Mouse (Mus musculus) right cerebral cortex, adult 18-20 months (tissue): ENCODE results near the gene Srrd.

ENCODE experiments used
- DNase-seq: peaks from one replicate; pipeline ENCODE4 v3.0.0; 2022; ENCODE audit warnings: mixed read lengths

The Srrd gene

DNA sequence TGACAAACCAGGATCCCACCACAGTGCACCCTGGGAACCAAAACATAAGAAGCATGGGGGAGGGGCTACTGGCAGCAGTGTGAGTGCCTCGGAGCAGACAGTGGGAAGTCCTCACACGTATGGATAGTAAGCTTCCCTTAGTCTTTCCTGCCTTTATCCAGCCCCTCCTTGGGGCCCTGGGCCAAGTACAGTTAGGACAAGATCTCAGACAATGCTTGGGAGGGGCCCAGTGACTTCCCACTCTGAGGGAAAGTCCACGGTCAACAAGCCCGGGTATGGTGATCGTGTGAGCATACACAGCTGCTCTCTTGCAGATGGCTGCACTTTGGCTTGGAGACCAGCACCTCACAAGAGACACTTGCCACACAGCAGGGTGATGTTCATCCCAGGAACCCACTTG is 25.5 kb downstream of the Srrd start:
- DNase-seq = no peak

DNA sequence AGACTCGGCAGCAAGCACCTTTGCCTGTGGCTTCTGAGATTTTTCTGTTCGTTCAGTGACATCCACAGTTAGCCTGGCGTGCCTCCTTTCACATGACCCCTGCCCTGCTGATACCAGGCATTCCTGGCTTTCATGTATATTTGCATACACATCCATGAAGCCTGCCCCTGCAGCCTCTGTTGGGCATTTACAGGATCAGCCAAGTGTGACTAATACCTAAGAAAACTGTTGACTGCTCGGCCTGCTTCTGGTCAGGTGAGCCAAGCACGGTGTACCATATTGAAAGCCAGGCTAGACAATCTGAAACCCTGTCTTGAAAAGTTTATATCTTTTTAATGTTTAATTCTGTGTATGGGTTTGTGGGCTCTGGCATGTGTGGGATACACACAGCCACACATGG is 26.4 kb downstream of the Srrd start:
- no peak for DNase-seq

DNA sequence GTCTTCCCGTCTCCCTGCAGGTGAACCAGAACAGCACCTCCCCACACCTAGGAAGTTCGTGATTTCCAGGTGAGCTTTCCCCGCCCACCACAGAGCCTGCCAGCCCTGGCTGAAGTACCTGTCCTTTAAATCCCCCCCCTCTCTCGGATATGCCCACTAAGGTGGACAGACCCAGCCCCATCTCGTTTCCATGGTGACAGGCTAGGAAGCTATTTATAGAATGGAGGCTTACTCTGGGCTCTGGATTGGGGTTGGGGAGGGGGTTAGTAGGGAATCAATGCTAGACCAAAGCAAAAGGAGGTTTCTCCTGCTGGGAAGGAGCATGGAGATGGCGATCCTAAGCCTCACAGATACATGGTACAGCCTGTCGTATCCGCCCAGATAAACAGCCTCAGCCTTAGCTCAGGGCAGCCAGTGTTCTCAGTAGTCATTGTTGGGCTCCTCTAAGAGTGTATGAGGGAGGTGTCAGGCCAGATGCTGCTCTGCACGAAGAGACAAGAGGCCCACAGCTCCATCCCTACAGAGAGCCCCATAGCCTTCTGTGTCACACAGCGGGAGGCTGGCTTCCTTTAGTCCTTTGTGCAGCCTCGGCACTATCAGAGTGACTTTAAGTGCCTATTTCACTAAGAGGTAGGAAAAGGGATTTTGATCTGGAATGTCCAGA is 29.5 kb downstream of the Srrd start:
- DNase-seq = no peak

DNA sequence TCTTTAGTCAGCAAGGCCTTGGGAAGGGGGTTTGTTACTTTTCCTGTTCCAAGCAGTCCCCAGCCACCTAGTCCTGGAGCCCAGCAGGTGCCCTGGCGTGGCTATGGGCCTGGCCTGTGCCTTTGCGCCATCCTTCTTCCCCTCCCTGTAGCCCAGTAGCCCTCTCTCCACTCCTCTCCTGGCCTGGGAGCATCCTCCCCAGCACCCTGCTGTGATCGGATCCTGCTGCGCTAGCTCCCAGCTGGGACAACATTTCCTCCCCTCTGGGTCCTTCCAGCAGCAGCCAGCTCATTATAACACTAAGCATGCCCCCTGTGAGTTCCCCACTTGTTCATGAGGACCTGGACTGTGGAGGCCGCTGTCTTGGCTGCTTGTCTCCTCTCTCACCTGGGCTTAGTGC is 37.0 kb downstream of the Srrd start:
- no peak for DNase-seq

DNA sequence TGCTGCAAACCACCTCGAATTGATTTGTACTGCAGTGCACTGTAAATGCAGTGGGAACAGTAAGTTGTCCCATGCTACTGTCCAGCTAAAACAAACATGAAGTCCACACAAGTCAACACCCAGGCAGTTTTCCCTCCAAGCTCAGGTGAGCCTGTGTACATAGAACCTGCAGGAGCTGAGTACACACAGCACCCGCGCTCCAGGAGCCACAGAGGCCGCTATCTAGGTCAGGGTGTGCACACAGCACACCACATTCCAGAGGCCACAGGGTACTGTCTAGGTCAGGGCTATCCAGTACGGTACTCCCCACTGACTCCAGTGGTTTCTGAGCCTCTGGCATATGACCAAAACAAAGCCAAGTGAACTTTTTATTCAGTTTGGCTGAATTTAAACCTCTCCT is 40.5 kb downstream of the Srrd start:
- DNase-seq = no peak

DNA sequence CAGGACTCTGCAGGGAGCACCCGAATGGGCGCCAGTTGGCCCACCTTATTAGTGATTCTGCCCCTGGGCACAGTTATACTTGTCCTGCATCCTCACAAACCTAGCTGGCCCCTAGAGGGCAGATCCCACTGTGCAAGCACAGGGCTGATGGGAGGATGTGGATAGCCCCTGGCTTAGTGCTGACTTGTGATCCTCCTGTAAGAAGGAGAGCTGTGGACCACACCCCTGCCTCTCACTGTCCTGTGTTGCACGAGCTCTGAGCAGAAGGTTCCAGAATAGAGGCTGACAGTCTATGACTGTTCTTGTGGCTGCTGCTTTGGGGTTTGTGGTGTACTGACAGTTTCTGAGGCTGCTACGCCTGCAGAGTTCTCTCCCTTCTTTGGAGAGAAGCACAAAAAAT is 41.1 kb downstream of the Srrd start:
- no peak for DNase-seq

DNA sequence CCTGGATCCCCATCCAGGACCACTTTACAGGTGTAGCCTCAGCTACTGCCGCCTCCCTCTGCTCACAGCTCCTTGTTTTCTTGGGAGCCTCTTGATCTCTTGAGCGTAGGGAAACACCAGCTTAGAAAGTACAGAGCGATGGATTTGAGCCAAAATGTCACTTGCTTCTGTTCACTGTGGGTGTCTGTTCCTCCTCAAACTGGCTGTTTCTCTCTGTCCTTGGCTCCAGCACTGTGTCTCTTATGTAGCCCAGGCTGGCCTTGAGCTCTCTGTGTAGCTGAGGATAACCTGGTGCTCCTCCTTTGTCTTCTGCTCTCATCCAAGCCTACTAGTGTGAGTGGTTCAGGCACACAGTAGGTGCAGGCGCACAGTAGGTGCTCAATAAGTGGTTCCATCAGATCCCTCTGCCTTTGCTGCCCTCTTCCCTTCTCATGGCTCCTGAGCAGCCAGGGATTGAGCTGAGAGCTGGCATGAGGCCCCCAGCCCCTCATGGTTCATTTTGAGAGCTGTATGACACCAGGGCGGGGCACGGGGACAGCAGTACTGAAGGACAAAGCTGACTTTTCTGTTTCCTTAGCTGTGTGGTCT is 42.0 kb downstream of the Srrd start:
- DNase-seq = peak; percentile 38

DNA sequence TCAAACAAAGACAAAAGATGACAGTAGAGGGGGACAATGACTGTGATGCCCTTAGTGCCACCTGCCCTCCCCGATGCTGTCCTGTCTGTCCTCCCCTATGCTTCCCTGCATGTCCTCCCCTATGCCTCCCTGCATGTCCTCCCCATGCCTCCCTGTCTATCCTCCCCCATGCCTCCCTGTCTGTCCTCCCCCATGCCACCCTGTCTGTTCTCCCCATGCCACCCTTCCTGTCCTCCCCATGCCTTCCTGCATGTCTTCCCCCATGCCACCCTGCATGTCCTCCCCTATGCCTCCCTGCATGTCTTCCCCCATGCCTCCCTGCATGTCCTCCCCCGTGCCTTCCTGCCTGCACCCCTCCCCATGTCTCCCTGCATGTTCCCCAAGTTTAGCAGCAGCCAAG is 42.7 kb downstream of the Srrd start:
- DNase-seq = no peak

DNA sequence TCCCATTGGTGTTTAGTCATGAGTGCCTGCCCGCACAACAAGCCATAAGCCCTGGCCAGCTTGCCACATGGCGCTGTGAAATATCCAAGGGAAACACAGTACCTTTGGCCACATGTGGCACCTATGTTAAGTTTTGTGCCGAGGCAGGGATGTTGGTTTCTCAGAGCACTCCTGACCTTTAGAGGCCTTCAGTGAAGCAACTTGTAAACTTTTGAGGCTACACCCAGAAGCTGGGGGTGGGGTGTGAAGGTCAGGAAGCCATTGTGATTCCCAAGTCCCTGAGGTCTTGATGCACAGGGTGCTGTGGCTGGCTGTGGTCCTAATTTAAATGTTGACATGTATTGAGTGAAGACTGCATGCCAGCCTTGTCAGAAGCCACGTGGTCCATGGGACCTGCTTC is 43.4 kb downstream of the Srrd start:
- DNase-seq = no peak

DNA sequence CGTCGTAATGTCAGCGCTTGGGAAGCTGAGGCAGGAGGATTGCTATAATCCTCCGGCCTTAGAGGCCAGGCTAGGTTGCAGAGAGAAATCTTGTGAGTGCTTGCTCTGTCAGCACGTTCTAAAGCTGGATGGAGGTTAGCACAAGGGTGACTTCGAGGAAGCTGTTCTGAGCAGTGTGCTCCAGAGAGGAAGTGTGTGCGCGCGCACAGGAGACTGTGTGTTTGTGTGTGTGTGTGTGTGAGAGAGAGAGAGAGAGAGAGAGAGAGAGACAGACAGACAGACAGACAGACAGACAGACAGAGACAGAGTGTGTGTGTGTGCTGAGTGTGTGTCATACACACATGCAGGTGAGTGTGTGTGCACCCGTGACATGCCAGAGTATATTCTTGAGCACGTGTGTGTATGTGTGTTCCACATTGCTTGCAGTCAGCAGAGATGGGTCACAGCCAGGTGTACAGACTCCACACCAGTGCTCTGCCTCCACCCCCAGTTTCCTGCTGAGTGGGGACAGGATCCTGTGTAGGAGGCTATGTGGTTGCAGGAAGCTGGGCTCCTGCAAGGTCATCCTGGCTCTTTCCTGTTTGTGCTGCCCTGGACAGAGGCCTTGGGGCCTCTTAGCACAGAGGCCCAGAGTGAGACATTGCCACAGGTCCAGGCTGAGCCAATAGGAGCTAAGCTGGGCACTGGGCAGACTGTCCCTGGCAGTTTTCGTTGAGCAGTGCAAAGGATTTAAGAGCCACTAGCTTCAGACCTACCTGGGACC is 44.4 kb downstream of the Srrd start:
- no peak for DNase-seq

DNA sequence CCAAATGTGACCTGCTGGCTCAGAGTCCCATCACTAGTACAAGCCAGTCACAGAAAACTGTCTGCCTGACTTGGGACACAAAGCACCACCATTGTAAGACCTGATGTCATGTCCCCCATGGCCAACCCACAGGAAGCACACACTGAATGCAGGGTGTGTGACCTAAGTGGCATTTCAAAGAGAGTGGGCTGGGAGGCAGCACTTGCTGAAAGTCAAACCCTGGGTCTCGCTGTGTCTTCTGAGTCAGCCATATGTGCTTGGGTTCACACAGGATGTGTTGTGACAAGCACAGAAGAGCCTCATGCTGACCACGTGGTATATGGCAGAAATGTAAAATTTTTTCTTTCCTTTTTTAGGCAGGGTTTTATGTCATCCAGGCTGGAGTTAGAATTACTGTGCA is 45.6 kb downstream of the Srrd start:
- DNase-seq = no peak

DNA sequence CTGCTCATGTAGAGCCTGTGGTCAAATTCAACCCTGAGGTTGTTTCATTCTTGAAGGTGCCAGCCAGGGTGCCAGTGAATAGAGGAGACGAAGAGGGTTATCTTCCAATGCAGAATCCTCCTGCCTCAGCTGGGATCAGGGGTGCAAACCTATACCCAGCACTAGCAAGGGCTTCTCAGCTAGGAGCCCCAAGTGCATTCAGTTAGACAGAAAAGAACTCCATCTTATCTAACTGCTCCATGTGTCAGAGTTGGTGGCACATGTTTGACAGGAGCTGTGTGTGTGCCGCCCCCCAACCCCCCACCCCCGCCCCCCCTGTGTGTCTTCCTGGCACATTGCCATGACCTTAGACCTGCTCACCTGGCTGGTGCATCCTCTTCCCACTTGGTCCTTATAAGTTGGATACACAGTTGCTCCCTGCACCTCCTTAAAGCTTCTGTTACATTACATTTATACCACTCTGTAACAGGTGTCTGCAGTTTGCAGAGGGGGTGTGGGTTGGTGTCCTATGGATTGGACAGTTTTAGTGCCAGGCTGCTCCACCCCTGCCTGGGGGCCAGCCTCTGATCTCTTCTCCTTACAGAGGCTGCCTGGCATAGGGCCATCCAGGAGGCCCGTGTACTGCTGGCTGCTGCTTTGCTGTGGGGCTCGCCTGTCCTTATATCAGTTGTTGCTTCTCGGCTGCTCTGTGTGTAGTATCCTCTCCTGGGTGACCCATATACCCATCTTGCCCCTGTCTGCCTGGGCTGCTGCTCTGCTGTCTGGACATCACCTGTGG is 46.2 kb downstream of the Srrd start:
- no peak for DNase-seq

DNA sequence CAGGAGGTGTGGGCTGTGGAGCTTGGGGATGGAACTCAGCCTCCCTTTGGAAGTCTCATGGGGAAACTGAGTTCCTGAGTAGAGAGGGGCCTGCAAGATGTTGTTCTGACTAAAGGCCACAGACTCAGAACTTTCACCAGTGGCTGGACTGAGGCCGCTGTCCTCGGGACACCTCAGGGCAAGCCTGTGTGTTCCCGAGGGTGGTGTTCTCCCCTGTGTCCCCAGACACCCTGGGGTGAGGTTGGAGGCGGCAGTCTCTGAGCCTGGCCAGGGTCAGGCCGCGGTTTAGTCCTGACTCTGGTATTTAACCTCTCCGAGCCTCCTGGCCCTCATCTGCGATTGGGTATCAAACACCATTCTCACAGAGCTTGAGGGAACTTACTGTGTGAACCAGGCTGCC is 47.3 kb downstream of the Srrd start:
- no peak for DNase-seq

DNA sequence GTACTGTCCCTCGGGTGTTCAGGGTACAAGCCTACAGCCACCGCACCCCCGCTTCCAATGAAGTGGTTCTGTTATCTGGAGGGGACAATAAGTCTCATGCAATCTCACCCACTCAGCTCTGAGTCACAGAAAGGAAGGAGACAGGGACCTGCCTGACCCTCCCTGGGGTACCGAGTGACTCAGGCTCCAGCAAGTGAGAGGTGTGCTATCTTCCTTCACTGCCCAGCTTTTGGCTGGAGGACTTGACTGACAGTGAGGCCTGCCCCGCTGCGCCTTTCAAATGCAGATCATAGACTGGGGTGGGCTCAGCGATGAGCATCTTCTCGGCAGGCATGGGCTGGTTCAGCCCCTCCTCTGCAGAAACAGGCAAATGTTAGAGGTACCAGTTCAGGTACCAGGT is 47.7 kb downstream of the Srrd start:
- DNase-seq = no peak

DNA sequence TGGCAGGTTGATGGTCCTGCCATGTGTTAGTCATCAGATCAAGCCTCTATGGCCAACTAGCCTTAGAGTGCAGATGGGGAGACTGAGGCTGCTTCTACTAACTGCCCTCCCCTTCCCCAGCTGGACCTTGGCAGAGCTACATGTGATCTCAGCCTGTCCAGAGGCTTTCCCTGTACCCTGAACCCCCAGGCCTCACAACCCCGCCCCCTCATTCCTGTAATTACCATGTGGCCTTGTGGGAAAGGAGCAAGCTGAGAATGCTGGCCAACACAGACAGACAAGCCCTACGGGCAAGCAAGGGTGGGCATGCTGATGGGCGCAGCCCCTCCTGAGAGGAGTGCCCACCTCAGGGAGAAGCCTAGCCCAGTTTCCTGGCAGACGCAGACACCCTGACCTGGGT is 48.1 kb downstream of the Srrd start:
- no peak for DNase-seq

DNA sequence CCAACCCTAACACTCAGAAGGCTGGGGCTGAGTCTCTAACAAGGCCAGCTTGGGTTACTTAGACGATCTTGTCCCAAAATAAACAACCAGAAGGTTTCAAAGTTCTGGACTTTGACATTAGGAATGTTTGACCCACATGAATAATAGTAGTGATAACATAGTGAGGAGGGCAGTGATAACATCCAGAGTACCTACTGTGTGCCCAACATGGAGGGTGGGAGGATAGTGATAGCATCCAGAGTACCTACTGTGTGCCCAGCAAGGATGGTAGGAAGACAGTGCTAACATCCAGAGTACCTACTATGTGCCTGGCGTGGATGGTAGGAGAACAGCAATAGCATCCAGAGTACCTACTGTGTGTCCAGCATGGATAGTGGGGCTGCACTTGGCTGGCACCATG is 49.0 kb downstream of the Srrd start:
- no peak for DNase-seq

DNA sequence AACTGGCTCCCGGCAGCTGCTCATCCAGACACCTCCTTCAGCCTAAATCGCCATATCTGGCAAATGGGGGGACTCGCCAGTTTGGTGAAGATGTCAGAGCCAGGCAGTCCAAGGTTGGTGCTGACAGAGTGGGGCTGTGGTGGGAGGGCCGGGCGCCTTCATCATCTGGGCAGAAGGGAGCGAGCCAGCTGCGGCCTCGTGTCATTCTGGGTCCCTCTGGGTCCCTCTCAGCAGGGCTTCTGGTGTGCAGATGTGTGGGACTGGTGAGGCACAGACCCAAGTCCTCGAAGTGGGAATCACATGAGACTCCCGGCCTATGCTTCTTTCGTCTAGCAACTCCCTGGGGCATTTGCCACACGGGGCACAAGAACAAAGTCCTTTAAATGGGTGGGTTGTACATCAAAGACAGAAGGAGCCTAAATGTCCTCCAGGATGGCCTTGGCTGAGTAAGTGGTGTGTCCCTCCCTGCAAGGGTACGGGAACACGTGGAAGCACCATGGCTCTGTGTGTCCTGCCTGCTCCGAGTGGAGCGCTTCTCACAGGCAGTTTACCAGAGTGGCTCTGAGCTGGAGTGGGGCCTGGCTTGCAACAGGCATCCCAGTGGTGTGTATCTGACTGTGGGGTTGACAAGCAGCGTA is 50.4 kb downstream of the Srrd start:
- no peak for DNase-seq

DNA sequence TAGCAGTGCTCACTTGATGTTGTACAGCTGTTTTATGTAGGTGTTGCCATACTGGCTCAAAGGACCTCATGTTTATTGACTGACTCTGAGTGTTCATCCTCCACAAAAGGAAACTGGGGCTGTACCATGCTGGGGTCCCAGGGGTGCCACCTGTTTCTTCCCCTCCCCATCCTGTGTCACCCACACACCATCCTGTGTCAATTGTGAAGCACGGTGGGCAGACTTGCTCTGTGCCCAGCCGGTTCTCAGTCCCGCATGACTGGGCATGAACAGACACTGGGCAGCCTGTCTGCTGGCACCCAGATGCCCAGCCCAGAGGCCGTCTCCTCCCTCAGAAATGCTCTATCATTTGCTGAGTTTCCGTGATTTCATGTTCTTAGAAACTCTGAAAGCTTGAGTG is 51.0 kb downstream of the Srrd start:
- no peak for DNase-seq

DNA sequence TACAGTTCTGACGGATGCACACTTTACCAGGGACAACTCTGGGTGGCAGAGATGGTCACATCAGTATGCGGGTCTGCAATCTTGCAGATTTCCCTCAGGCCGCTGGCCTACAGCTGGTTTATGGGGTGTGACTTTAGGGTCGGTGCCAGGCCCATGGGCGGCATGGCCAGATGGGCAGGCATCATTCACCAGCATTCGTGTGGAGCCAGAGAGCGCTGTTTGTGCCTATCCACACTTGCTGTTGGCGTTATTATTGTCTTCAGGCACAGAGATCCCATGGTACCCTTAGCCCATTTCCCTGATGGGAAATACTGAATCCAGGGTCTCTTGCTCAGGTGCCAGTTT is 52.3 kb downstream of the Srrd start:
- no peak for DNase-seq

DNA sequence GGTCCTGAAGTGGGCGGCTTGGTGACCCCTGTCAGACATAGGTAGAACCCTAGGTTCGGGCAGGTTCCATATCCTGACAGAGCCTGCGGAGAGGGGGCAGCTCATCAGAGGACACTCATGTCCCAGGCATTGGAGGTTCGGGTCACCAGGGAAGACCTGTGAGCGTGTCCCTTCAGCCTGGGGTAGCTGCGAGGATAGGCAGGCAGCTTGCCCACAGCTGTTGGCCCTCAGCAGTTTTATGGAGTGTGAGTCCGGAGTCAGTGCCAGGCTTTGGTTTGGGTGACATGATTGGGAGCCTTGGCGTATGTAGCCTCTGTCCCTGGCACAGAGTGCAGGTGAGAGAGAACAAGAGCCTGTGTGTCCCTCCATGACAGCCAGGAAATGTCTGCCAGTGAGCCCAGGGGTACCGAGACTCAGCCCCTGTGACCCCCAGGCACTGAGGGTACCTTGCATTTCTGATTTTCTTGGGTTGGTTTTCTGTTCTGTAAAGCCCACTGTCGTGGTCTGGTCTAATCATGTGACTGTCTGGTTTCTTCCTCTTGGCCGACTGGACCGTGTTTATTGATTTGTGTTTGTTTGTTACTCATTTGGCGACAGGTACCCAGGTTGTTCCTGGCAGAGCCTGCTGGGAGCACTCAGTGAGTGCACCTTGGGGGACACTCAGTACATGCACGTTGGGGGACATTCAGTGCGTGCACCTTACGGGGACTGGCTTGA is 52.9 kb downstream of the Srrd start:
- DNase-seq = no peak

DNA sequence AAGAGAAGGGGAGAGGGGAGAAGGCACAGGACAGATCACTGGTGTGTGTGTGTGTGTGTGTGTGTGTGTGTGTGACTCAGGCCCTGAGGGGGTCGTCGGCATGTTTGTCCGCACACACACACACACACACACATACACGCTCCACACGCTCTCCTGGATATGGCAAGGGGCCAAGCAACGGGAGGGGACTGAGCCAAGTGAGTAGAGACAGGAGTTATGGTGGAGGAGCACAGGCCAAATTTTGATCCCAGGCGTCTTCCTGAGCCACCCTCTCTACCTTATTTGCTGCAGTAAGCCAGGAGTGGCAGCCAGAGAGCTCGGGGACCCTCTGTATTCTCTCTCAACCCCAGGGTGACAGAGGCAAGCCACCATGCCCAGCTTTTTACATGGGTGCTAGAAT is 53.6 kb downstream of the Srrd start:
- DNase-seq = no peak
